Mouse (Mus musculus) lung, postnatal 25 days (tissue): ENCODE results near the gene Cyp2j8.
"Not testable (repeated sequence)": the region's sequence is repeated elsewhere in the genome, so short reads cannot be mapped to it uniquely, and the experiment has no call there.

Source experiments
- DNase-seq: peaks from one replicate; pipeline ENCODE4 v3.0.0; 2022; ENCODE audit warnings: low spot score

Gene Cyp2j8

GRCm38 (mm10) chr4:96507286-96507685 lies at the start of gene Cyp2j8:
Cyp2j8 (minus strand) TSS chr4:96507386.
- no peak for DNase-seq

DNA sequence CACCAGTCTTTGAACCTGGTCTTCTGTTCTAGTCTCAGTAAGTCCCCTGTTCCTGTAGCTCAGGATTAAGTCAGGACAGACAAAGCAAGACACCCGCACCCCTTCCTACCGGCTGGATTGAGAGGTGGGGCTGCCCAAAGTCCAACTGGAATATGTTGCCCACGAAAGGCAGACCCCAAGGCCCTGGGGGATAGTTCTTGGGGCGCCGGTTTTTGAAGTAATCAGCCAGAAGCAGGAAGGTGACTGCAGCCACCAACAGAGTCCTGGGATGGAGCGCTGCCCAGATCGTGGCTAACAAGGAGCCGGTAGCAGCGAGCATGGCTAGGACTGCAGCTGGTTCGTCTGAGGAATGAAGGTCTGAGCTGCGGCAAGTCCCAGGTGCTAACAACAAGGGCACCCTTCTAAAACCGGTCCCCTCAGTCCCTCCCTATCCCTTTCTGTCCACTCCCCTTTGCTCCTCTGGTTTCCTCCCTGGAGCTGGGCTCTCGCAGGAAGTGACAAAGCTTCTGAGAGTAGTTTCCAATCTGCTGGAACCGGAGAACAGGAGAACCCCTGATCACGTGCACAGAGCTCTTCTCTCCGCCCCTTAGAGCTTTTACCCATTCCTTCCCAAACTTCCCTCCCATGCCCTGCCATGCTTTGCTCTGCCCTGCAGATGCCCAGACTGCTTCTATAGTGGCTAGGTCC lies 46.1 kb upstream of the Cyp2j8 start, which contains the start of gene Cyp2j6:
TSS of gene Cyp2j6 (minus strand) at position 529 of the 687 bp plus-strand sequence.
- peak; percentile 53 for DNase-seq

DNA sequence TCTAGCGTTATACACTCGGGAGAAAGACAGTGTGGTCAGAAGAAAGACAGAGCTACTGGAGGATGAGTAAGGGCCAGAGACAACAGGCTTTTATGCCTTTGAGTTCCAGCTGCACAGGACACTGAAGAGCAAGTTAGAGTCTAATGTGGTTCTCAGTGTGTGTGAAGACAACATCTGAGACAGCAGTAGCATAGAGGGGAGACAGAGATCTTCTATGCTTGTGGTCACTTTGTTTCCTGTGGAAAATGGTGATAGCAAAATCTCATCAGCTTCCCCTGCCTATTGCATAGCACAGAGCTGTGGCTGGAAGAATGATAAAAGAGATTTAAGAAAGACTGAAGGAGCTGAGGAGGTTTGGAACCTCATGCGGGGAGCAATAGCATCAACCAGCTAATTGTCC lies 44.4 kb upstream of the Cyp2j8 start:
- no peak for DNase-seq

DNA sequence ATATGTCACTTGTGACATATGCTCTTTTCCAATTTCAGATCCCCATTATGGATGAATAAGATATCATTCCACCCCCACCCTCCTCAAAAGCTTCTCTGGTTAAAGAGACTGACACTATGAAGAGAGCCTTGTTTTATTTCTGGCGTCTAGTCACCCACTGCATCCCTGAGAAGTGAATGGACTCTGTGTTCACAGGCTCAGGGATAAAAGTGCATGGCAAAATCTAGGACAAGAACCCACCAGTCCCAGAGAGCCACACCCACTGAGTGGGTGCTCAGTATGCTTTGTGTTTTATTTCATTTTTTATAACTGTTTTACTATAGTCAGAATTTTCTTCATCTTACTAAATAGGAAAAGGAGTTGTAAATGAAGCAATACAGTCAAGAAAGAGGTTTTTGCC lies 38.8 kb upstream of the Cyp2j8 start:
- DNase-seq = no peak

GRCm38 (mm10) chr4:96525772-96526171 lies 18.6 kb upstream of the Cyp2j8 start:
- DNase-seq = no peak

DNA sequence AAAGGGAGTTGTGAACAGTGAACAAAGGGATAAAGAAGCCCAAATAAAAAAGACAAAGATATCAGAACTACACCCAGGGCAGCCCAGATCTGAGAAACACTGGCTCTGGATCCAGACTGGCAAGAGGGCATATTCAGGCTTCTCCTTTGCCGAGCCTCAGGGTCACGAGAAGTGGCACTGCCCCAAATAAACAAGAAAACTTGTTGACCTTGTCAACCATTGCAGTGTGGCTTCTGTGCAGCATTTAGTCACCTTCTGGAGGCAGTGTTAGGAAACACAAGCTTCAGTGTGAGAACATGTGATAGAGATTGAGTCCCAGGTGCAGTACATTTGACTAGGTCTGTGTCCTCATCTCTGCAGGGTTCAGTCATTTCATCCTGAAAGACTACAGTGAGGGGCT lies 15.1 kb upstream of the Cyp2j8 start:
- DNase-seq = no peak

DNA sequence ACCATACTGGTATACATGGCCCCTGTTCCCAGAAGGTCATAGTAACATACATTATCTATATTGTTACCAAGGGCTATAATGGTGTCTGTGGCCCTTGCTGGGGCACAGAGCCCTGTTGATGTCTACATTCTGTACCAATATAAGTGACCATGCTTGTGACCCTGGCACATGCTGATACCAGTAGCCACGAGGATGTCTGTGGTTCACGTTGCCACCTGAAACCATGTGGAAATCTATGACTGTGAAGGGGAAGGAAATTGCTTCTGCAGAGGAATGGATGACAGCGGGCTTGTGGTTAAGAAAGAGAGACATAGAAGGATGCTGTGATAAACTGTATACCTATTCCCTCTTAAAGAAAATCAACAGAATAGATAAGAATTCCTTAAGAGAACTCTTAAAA lies 2.9 kb upstream of the Cyp2j8 start:
- no peak for DNase-seq

GRCm38 (mm10) chr4:96463311-96464060 lies 43.7 kb downstream of the Cyp2j8 start:
- DNase-seq = not testable (repeated sequence)
